Mouse (Mus musculus) common myeloid progenitor, adult 5-6 weeks (primary cell): ENCODE measurements around the gene Gm49416. TPM values are rescaled to one million over a fixed set of nuclear protein-coding genes. Genes with fewer than 3 reads are reported as not detected.
"Not testable (repeated sequence)": the region's sequence is repeated elsewhere in the genome, so short reads cannot be mapped to it uniquely, and the experiment has no call there.

ENCODE experiments used
- ATAC-seq: replicated peaks from 2 replicates; pipeline ENCODE4 v1.8.0; 2016; ENCODE audit warnings: low read depth, mild to moderate bottlenecking, moderate TSS enrichment, inconsistent platforms; ENCODE audit not compliant: poor library complexity, severe bottlenecking
- total RNA-seq: library from RNA; stranded (forward); fragments of 200-1000, 187-1606 nt; gene quantifications from 2 replicates; pipeline ENCODE4 v1.2.3, GENCODE M21; 2017

Gm49416 gene
- not detected in 2 replicates for total RNA-seq

GRCm38 (mm10) chr19:8888511-8889385, at the start of gene Gm49416, which contains the start of gene 1810009A15Rik:
Gene Gm49416 (plus strand): TSS chr19:8888926.
Gene 1810009A15Rik (plus strand): TSS chr19:8888853.
- ATAC-seq: peak; percentile 89

DNA sequence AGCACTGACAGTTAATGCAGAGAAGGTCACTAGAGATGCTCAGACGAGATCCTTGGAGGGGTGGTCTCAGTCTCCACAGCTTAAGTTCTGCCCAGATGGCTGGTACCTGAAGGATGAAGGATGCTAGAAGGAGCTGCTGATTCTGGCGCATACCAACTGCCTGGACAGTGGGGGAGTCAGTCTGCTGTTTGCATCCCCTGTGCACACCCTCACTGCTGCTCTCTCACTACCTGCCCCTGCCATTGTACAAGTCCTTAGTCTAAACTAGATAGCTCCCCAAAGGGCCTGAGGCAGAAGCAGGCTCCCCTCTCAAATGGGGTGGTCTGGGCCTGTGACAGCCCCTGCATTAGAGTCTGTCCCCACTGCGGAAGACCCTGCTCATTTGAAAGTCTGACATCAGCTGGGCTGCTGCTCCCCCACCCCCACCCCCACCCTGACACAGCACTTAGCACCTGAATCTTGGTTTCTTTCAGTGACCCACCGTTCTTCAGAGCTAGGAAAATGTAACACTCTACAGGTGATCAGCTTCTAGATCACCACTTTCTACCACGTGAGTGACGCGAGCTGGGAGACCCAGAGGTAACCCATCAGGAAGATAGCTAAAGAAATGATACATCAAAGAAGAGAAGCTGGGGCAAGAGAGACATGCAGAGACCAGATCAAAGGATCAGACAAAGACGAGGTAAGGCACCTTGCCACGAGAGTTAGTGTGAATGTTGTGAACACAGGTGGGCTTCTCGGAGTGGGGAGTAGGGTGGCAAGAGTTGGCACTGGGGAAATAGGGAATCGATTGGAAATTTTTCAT, 49.4 kb upstream of the Gm49416 start, which contains the start of gene Gng3:
TSS of gene Gng3 (minus strand) at position 92 of the 805 bp plus-strand sequence.
- ATAC-seq: no peak

- ATAC-seq: peak; percentile 66
Measured at GRCm38 (mm10) chr19:8839908-8840791, 48.6 kb upstream of the Gm49416 start.

DNA sequence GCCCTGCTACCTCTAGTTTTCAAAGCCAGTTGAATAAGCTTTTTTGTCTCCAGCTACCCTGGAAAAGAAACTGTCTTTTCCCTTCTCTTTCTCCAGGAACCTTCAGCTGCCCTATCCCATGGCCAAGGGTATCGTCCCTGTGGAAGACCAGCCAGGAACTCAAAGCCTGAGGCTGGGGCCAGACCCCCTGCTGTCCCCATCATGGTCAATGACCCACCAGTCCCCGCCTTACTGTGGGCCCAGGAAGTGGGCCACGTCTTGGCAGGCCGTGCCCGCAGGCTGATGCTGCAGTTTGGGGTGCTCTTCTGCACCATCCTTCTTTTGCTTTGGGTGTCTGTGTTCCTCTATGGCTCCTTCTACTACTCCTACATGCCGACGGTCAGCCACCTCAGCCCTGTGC, 47.7 kb upstream of the Gm49416 start:
- no peak for ATAC-seq

DNA sequence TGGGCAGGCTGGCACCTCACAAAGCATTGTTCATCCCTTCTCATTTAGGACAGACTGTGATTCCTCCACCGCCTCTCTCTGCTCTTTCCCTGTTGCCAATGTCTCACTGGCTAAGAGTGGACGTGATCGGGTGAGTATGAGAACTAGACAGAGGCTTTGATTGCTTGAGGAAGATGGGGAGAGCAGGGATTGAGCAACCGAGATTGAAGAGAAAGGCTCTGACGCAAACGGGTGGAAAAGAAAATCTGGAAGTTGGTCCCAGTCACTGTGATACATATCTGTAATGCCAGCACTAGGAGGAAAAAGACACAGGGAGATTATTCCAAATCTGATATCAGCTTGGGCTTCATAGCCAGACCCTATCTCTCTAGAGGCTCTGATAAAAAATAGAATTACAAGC, 45.8 kb upstream of the Gm49416 start:
- no peak for ATAC-seq

- ATAC-seq: peak; percentile 45; the same call in 1 of the 2 replicates
Measured at GRCm38 (mm10) chr19:8844371-8845129, 44.2 kb upstream of the Gm49416 start.

- no peak for ATAC-seq
Measured at GRCm38 (mm10) chr19:8848356-8848755, 40.4 kb upstream of the Gm49416 start.

- ATAC-seq: no peak
Measured at GRCm38 (mm10) chr19:8850402-8850901, 38.3 kb upstream of the Gm49416 start, which contains the start of gene Lrrn4cl. Gene Lrrn4cl (plus strand): TSS chr19:8850768.

GRCm38 (mm10) chr19:8851639-8852038, 37.1 kb upstream of the Gm49416 start:
- ATAC-seq: no peak

GRCm38 (mm10) chr19:8852236-8852928, 36.3 kb upstream of the Gm49416 start:
- ATAC-seq: no peak

DNA sequence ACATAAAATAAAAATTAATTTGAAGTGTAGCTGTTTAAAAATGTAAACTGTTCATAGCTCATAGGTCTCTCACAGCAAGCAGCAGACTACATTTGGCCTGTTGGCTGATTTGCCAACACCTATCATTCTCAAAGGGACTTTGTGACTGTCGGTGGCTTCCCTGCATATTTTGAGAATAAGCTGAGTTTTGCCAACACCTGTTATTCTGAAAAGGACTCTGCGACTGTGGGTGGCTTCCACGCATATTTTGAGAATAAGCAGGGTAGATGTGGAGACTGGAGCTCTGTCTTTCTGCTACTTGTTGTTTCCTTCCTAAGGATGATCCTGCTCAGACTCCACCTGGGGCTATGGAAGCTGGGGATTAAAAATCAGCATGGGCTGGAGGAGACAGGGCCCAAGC, 35.6 kb upstream of the Gm49416 start:
- ATAC-seq: no peak

GRCm38 (mm10) chr19:8857689-8858088, 31.0 kb upstream of the Gm49416 start:
- peak; percentile 84 for ATAC-seq

DNA sequence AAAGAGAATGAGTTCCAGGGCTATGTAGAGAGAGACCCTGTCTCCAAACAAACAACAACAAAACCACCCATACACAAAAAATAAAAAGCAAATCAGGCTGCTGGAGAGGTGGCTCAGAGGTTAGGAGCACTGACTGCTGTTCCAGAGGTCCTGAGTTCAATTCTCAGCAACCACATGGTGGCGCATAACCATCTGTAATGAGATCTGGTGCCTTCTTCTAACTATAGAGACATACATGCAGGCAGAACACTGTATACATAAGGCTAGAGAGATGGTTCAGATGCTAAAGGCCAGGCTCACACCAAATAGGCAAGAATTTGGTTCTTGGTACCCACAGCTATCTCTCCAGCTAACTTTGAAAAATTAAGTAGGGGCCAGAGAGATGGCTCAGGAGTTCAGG, 29.7 kb upstream of the Gm49416 start:
- ATAC-seq: no peak

DNA sequence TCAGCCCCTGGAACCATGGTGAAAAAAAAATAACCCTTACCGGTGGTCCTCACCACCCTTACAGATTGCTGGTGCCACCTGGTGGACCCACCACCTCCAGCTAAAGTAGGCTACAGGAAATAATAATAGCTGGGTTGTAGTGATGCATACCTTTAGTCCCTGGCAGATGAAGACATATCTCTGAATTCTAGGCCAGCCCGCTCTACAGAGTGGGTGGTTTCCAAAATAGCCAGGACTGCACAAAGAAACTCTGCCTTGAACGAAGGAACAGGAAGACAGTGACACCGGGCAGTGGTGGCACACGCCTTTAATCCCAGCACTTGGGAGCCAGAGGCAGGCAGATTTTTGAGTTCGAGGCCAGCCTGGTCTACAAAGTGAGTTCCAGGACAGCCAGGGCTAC, 24.5 kb upstream of the Gm49416 start:
- ATAC-seq: no peak

DNA sequence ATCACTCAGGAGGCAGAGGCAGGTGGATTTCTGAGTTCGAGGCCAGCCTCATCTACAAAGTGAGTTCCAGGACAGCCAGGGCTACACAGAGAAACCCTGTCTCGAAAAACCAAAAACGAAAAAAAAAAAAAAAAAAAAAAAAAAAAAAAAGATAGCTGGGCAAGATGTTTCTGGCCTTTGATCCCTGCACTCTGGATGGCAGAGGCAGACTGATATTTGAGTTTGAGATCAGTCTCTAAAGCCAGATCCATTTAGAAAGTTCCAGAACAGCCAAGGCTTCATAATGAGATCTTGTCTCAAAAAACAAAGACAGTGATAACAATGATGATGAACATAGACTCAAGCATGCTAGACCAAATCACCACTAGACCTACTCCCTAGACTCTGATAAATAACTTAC, 18.3 kb upstream of the Gm49416 start:
- not testable (repeated sequence) for ATAC-seq

DNA sequence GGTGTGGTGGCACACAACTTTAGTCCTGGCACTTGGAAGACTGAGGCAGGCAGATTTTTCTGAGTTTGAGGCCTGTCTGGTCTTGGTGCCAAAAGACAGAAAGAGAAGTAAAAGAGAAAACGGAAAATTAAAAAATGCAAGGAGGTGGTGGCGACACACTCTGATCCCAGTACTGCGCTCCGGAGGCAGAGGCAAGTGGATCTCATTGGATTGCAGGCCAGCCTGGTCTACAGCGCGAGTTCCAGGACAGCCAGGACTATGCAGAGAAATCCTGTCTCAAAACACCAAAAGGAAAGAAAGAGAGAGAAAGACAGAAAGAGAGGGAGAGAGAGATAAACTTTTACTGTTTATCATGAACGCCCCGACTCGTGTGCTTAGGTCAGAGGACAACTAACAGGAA, 17.9 kb upstream of the Gm49416 start:
- ATAC-seq: 0 out of 2 replicates have a peak, but pooled peaks have one; percentile 21

- peak; percentile 99 for ATAC-seq
Measured at GRCm38 (mm10) chr19:8871267-8872186, 17.2 kb upstream of the Gm49416 start, which contains the start of gene Ubxn1. Gene Ubxn1 (plus strand): TSS chr19:8871496.
